Mouse (Mus musculus): ENCODE results near the gene Stxbp1.
"Not testable (repeated sequence)": the region's sequence is repeated elsewhere in the genome, so short reads cannot be mapped to it uniquely, and the experiment has no call there.

The Stxbp1 gene

DNA sequence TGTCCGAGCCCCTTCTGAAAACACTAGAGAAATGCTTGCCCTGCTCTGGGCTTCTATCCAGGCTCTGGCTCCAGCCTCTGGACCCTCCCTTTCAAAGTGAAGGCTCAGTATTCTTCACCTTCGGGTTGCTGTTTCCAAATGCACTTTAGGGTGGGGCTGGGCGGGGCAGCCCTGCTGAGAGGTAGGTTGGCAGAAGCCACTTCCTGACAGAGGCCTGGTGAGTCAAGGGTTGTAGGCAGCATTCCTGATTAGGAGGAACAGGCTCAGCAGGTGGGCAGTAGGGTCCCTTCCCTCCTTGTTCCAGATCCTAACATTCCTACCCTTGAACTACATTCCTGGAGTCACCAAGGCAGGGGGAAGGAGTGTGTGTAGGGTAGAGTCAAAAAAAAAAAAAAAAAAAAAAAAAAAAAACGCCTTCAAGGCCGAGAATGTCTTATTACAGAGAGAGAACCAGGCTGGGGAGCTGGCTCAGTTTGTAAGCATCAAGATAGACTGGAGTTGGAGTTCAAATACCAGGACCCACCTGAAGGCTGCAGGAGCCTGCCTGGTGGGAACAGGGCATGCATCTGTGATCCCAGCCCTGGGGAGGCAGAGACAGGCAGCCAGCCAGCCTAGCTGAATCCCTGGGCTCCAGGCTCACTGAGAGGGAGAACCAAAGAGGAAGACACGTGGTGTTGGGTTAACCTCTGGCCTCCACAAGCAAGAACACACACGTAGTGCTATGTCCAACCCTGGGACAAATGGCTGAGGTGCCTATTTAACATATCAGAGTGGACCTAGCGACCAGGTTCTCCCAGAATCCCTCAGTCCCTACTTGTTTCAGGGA is 23.4 kb upstream of the Stxbp1 start:
- DNase-seq, result no peak

DNA sequence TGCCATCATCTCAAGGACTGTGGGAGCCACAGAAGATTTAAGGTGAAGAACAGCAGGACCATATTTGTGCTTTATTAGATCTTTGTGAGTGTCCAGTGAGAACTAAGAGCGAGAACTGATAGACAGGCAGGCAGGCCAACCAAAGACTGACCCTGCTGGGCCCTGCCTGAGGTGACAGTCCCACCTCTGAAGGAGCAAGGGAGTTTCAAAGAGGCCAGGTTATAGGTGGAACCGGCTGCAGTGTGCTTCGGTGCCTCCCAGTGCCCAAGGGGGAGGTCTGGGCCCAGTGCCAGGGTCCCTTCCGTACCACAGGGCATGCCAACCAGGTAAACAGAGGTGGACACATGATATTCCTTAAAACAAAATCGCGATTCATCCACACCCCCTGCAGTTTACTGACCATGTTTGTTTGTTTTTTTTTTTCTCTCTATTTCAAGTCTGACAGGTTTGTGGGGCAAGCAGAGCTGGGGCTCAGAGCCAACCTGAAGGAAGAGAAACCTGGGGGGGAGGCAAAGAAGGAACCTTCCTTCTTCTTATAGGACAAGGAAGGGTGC is 22.8 kb upstream of the Stxbp1 start:
- DNase-seq, result no peak

DNA sequence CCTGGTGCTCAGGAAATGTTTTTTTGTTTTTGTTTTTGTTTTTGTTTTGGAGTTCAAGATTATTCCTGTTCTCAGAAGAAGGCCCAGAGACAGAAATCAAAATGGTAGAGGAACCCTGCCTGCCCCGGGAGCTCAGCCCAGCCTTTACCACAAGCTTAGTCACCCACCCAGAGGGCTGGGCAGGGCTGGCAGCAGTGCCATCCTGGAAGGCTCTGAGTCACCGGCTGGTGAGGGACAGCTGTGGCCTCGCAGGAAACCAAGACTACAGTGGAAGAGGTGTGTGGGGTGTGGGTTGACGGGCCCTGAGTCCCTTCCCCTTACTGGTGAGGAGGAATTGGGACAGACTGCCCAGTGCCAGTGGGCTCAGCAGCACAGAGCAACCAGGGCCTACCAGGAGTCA is 20.3 kb upstream of the Stxbp1 start:
- DNase-seq, result no peak

GRCm38 (mm10) chr2:32864755-32865154 is 17.7 kb upstream of the Stxbp1 start:
- no peak for DNase-seq

- DNase-seq, result no peak
These were observed 16.3 kb upstream of the Stxbp1 start for GRCm38 (mm10) chr2:32863317-32863716.

GRCm38 (mm10) chr2:32860799-32861198 is 13.8 kb upstream of the Stxbp1 start:
- no peak for DNase-seq

GRCm38 (mm10) chr2:32859622-32860012 is 12.6 kb upstream of the Stxbp1 start:
- DNase-seq, result no peak

DNA sequence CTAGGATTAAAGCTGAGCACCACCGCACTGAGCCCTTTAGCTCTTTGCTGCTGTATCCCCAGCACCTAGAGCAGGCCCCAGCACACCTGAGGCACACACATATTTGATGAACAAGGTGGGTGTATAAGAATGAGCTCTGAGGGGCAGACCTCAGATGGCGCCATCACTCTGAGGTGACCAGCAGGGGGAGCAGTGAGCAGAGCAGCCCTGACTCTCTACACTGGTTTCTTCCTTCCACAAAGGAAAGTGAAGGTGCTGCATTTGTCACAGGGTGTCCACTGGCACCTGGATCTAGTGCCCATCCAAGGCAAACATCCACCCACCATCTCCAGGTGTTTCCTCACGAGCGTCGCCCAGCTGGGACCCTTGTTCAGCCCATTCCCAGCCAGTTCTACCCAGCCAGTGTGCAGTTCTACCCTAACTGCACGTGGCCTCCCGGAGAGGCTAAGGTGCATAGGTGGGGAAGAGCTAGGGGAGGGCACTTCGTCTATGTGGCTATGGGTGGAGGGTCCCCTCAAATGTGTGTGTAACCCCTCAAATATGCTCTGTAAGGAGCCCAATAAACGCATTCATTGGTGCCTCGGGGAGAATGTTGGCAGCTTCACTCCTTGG is 12.1 kb upstream of the Stxbp1 start:
- peak; percentile 74 for DNase-seq

DNA sequence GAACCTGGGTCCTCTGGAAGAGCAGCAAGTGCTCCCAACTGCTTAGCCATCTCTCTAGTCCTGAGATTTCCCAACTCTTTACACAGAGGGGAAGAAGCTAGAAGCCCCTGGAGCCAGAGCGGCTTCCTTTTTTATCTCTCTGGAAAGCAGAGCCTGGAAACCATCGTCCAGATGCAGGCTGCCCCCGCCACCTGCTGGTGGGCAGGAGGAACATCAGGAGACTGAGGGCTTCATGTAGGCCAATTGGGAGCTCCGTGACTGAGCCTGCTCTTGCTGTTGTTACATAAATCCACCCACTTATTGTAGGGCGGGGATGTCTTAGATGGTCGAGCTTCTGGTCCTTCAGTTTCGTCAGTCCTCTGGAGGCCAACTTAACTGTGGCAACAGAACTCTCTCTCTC is 10.5 kb upstream of the Stxbp1 start:
- peak; percentile 76 for DNase-seq

- no peak for DNase-seq
These were observed 8.9 kb upstream of the Stxbp1 start for GRCm38 (mm10) chr2:32855790-32856465.

GRCm38 (mm10) chr2:32855046-32855785 is 8.2 kb upstream of the Stxbp1 start:
- DNase-seq, result no peak

DNA sequence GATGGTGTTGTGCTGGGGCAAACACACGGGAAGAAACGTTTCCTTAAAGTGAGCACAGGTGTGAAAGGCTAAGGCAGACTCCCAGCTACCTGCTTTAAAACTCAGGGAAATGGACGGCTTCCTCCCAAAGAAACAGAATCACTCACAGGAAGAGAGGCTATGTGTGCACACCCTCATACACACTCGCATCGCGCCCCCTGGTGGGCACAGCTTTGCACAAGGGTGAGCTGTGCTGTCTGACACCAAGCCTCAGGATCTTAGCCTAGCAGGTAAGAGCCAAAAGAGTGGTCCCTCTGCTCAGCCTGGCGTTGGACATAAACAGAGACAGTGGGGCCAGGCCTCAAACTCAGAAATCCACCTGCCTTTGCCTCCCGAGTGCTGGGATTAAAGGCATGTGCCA is 7.2 kb upstream of the Stxbp1 start:
- peak; percentile 97 for DNase-seq

GRCm38 (mm10) chr2:32853716-32854115 is 6.7 kb upstream of the Stxbp1 start:
- not testable (repeated sequence) for DNase-seq

- DNase-seq, result peak; percentile 57
These were observed 5.1 kb upstream of the Stxbp1 start for GRCm38 (mm10) chr2:32852156-32852555.

DNA sequence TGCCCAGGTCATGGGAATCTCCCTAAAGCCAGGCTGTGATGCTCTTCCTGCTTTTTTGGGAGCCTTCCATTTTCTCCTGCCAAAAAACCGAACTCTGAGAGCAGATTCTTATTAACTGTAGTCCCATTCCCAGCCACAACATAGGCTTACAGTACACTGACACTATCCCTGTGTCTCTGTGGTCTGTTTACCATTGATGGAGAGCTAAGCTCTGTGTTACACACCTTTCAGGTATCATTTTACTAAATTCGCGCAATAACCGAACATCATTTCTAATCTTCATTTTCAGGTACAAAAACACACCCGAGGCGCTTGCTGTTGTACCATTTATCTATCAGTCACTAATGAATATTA is 400 bp upstream of the Stxbp1 start:
- DNase-seq, result no peak

GRCm38 (mm10) chr2:32846101-32846804 is 792 bp downstream of the Stxbp1 start:
- peak; percentile 75 for DNase-seq

- no peak for DNase-seq
These were observed 1.4 kb downstream of the Stxbp1 start for GRCm38 (mm10) chr2:32845572-32846100.

DNA sequence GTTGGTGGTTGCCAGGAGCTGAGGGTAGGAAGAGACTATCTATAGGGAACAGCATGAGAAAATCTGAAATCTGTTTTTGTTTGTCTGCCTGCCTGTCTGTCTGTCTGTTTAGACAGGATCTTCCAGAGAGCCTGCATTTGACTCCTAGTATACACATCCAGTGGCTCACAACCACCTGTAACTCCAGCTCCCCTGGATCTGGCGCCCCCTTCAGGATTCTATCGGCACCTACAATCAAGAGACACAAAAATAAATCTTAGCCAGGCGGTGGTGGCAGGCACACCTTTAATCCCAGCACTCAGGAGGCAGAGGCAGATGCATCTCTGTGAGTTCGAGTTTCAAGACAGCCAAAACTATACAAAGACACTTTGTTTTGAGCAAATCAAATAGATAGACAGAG is 4.5 kb downstream of the Stxbp1 start:
- DNase-seq, result no peak

GRCm38 (mm10) chr2:32841099-32841498 is 5.9 kb downstream of the Stxbp1 start:
- DNase-seq, result no peak

- DNase-seq, result no peak
These were observed 7.8 kb downstream of the Stxbp1 start for GRCm38 (mm10) chr2:32839261-32839660.

- DNase-seq, result no peak
These were observed 8.7 kb downstream of the Stxbp1 start for GRCm38 (mm10) chr2:32838147-32838884.

Data from right cerebral cortex, postnatal 4 days (tissue).